Mouse (Mus musculus): Measurements from ENCODE around the gene Gm44503.

DNA sequence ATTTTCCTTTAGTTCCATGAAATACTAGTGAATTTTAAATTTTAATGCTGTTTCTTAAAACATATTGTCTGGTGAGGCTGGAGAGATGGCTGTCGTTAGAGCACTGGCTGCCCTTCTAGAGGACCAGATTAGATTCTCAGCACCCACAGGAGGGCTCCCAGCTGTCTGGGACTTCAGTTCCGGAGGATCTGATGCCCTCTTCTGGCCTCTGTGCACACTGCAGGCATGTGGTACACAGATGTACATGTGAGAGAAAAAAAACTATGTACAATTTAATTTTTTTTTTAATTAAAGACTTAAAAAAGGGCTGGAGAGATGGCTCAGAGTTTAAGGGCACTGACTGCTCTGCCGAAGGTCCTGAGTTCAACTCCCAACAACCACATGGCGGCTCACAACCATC is 23.3 kb upstream of the Gm44503 start:
- no peak for TF ChIP-seq CTCF (IDR thresholded peaks at IDR 0.05; ENCODE audit: low read depth, low read length)
- no peak for TF ChIP-seq POLR2AphosphoS5 (IDR thresholded peaks at IDR 0.05; ENCODE audit: insufficient replicate concordance, low read depth, low read length)
- TF ChIP-seq GATA1 (IDR thresholded peaks at IDR 0.05; ENCODE audit: borderline replicate concordance, low read length) = no peak

Data from G1E (cell line).